ENCODE assay signal across 7 mouse cellular contexts in the genomic region with DNA sequence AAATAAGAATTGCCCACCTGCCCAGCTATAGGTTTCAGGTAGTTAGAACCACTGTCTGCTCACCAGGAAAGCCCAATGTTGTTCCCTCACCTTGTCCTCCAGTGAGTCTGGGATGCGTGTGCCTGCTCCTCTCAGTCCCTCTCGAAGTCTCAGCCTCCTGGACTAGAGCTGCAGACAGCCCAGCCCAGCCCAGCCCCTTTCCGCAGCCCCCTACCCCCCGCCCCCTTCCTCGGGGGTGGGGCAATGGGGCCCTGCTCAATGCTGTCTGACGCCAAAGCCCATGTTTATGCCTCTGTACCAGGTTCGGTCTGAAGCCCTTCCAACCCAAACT. TPM values are rescaled to one million over a fixed set of nuclear protein-coding genes. Genes with fewer than 3 reads are reported as not detected.
DNase-seq lines count a peak whose midpoint lies in the region; TF ChIP-seq lines count a peak whose summit lies in the region.

Maged2 (minus strand) TSS at position 207 of the 331 bp plus-strand sequence.

- H3K9ac ChIP-seq in heart, adult 2 months (ENCODE audit: low read depth, low read length), result peak within 1 kb of the TSS; percentile 50

- peak within 1 kb of the TSS; percentile 54 for H3K4me3 ChIP-seq in heart, adult 2 months

- H3K36me3 ChIP-seq in heart, adult 2 months (ENCODE audit: control insufficient read depth, insufficient read depth, low read length), result no peaks in the 10 kb centered on the region

- no peak for DNase-seq in urinary bladder, adult 2 months (ENCODE audit: low spot score)
- no peak for DNase-seq in urinary bladder, postnatal 14 days (ENCODE audit: low spot score)
- DNase-seq in embryo, embryonic 10 days (ENCODE audit: low spot score), result peak; percentile 21
- no peak for DNase-seq in heart, adult 2 months
- DNase-seq in kidney, postnatal 4 days, result peak; percentile 44 to 58
- DNase-seq in mesoderm, embryonic 11.5 days (ENCODE audit: low read depth, low spot score), result peak; percentile 18
- DNase-seq in right cerebral cortex, postnatal 36 days (ENCODE audit: low spot score in 2 of 2), result no peak

- peak within 1 kb of the TSS; percentile 67 for H3K27ac ChIP-seq in heart, adult 2 months

- H3K4me1 ChIP-seq in heart, adult 2 months (ENCODE audit: control insufficient read depth, insufficient read depth, low read length), result no peaks in the 10 kb centered on the region

- H3K27me3 ChIP-seq in heart, adult 2 months (ENCODE audit: control insufficient read depth, insufficient read depth, low read length), result no peaks in the 10 kb centered on the region

- no peak for TF ChIP-seq CTCF in heart, adult 2 months (IDR thresholded peaks at IDR 0.05)

- H3K79me2 ChIP-seq in heart, adult 2 months (replicated peaks; ENCODE audit: control insufficient read depth, insufficient read depth, low read length), result no peaks in the 10 kb centered on the region

- 26% methylated on average over 7 of the region's 7 CpGs for WGBS in heart, adult 2 months

- TF ChIP-seq EP300 in heart, adult 2 months (IDR thresholded peaks at IDR 0.05; ENCODE audit: insufficient read depth, low read depth, low read length), result no peak

- intact Hi-C loops in heart, adult 2 months (cut with DNase I), result loop anchor here (2.0 to 10.0 kb wide), 3 partner anchors 141 to 283 kb away; partner anchors contain the start of gene Tsr2

- no peak for TF ChIP-seq POLR2A in heart, adult 2 months (IDR thresholded peaks at IDR 0.05; ENCODE audit: insufficient read depth, low read depth, low read length)

RNA-seq across cellular contexts. Expression of gene Maged2, which starts in this region (rescaled TPM):
- polyA plus RNA-seq in urinary bladder, adult 2 months (2012; rRNA removed), result 55.3 and 57.0 TPM in 2 replicates
- total RNA-seq in heart, adult 2 months (2021), result 10 to 100 TPM; 20.8 to 23.1 TPM
- polyA plus RNA-seq in heart, adult 2 months (2012; rRNA removed), result 24.1 and 37.7 TPM in 2 replicates

Comparison
In these comparisons a context has a peak if more than half of its experiments do, and no peak if none do; other contexts are left out.
1. DNase-seq: peak in embryo, embryonic 10 days (single experiment), kidney, postnatal 4 days (2 of 2) and mesoderm, embryonic 11.5 days (single experiment); none in urinary bladder, adult 2 months (single experiment), urinary bladder, postnatal 14 days (single experiment), heart, adult 2 months (0 of 2) and right cerebral cortex, postnatal 36 days (0 of 2).